Mouse (Mus musculus) lung, postnatal 0 days (tissue): ENCODE measurements at regions not wholly inside any gene's neighbourhood (a gene's known extent, or its start where the extent isn't known, plus 50 kb on each side); places are given as distances from the start of the nearest gene placed in this dataset.

Source experiments
- ATAC-seq: fragments of 200-750 bp; cut with Nextera tagmentation; 2 replicates; pipeline ENCODE4 v1.8.0; 2017; ENCODE audit warnings: moderate library complexity
- DNase-seq: peaks from one replicate; pipeline ENCODE4 v3.0.0-alpha.2; 2016; ENCODE audit warnings: low spot score
- H3K27ac ChIP-seq: fragments of 300-500 bp; sonication (generic); 2 replicates; pipeline ENCODE4 v1.5.1; 2014; ENCODE audit warnings: antibody characterized with exemption, mild to moderate bottlenecking, low read length, mixed read lengths
- H3K27me3 ChIP-seq: fragments of 300-500 bp; sonication (generic); replicated peaks from 2 replicates; pipeline ENCODE4 v1.6.1; 2014; ENCODE audit warnings: low read length, mixed read lengths; ENCODE audit not compliant: insufficient read depth
- H3K36me3 ChIP-seq: fragments of 300-500 bp; sonication (generic); 2 replicates; pipeline ENCODE4 v1.6.1; 2014; ENCODE audit warnings: low read length, mixed read lengths; ENCODE audit not compliant: insufficient read depth
- H3K4me1 ChIP-seq: fragments of 300-500 bp; sonication (generic); 2 replicates; pipeline ENCODE4 v1.6.1; 2014; ENCODE audit warnings: antibody characterized with exemption, low read depth, low read length, mixed read lengths; ENCODE audit not compliant: insufficient read depth
- H3K4me2 ChIP-seq: fragments of 300-500 bp; sonication (generic); replicated peaks from 2 replicates; pipeline ENCODE4 v1.6.1; 2014; ENCODE audit warnings: low read depth, mild to moderate bottlenecking, low read length, moderate library complexity, mixed read lengths
- H3K4me3 ChIP-seq: fragments of 300-500 bp; sonication (generic); 2 replicates; pipeline ENCODE4 v1.5.1; 2014; ENCODE audit warnings: low read depth, low read length
- H3K9ac ChIP-seq: fragments of 300-500 bp; sonication (generic); replicated peaks from 2 replicates; pipeline ENCODE4 v1.6.1; 2014; ENCODE audit warnings: low read depth, mild to moderate bottlenecking
- H3K9me3 ChIP-seq: fragments of 300-500 bp; sonication (generic); 2 replicates; pipeline ENCODE4 v1.6.1; 2016; ENCODE audit warnings: low read length, mixed read lengths
- CTCF ChIP-seq: IDR thresholded peaks from 2 replicates; pipeline ENCODE4 v1.5.1; 2016; ENCODE audit warnings: antibody characterized with exemption, mild to moderate bottlenecking
- EP300 ChIP-seq: IDR thresholded peaks from 2 replicates; pipeline ENCODE4 v1.6.1; 2016; ENCODE audit warnings: antibody characterized with exemption, mild to moderate bottlenecking, control low read depth
- WGBS: fragments of 180-500 bp; shearing (Covaris S2); extraction: QIAGEN DNeasy Blood & Tissue Kit; methylation state at CpG from one replicate; pipeline ENCODE4 v1.1.7; 2014; 5-methylcytosine and 5-hydroxymethylcytosine counted together

DNA sequence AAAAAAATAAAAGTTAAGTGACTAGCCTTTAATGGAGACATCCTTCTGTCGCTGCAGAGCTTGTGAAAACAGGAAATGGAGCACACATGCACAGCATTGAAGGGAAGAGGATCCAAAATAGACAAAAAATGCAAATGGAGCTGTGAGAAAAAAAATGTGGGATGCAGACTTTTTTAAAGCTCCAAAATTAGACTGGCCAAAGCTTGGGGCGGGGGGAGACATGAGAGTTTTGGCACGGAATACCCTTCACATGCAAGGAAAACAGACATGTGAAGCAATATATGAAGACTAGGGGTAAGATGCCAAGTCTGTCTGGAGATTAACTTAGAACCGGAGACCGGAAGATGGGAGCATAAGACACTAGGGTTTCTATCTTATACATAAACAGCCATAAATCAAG is 156.6 kb upstream of the Dapk1 start:
- H3K27ac ChIP-seq = no peak overlapping the region
- no peak overlapping the region for H3K9ac ChIP-seq
- no peaks in the 10 kb centered on the region for H3K4me1 ChIP-seq
- H3K4me2 ChIP-seq = no peak overlapping the region
- no peak overlapping the region for H3K4me3 ChIP-seq
- TF ChIP-seq CTCF = no peak
- no peak for TF ChIP-seq EP300
- 48% methylated on average over 5 of the region's 5 CpGs for WGBS
- H3K9me3 ChIP-seq = no peaks in the 10 kb centered on the region
- DNase-seq (peak; percentile 58), ATAC-seq (no peak)
- no peaks in the 10 kb centered on the region for H3K36me3 ChIP-seq
- H3K27me3 ChIP-seq = no peaks in the 10 kb centered on the region

DNA sequence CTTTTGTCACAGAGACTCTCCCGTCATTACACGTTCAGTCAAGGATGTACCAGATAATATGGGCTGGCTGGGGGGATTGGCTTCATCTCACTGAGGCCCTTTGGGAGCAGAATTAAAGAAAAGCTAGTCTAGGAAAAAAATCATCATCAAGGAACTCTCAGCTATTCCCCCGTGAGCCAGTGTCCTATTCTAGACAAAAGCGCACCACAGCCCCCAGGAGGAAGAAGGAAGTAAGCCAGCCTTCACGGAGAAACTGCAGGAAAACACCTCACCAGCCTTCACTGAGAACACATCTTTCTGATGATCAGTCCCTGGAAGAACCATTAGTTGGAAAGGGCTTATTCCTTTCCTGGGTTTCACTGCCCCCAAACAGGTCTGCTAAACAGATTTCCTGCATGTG is 154.8 kb upstream of the Dapk1 start:
- no peak overlapping the region for H3K9ac ChIP-seq
- H3K9me3 ChIP-seq = no peaks in the 10 kb centered on the region
- H3K27me3 ChIP-seq = no peaks in the 10 kb centered on the region
- no peaks in the 10 kb centered on the region for H3K36me3 ChIP-seq
- no peak overlapping the region for H3K4me3 ChIP-seq
- 52% methylated on average over 5 of the region's 5 CpGs for WGBS
- ATAC-seq (no peak), DNase-seq (peak; percentile 20)
- no peak overlapping the region for H3K27ac ChIP-seq
- TF ChIP-seq EP300 (no peak), CTCF (peak; percentile 49)
- H3K4me1 ChIP-seq = no peaks in the 10 kb centered on the region
- no peak overlapping the region for H3K4me2 ChIP-seq

DNA sequence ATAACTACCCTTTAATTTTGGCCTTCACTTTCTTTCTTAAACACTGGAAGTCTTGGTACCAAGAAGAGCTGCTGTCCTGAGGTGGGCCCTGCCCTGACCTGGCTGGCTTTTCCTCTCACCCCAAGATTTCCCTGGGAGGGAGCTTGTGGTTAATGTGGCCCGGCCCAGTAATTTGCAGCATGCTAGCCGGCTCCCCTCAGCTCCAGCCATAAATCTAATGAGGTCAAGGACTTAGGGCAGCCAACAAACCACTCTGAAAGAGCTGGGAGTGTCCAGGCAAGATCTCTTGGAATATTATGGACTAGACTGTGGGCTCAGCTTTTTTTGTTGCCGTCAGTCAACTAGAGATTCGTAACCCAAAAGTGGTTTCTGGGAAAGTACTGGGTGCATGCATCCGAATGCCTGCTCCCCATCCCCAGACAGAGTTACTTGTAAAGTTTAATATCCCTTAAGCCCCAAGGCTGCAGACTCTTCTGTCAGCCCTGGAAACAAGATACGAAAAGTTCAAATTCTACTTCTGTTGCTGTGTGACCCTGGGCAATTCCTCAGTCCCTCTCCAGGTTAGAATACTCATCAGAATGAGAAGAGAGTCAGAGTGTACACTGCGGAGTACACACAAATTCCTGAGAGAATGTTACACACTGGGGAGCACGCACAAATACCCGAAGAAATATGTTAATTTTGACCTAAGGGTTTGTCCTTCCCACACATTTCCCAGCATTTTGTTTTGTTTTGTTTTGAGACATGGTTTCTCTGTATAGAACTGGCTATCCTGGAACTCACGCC is 150.8 kb upstream of the Dapk1 start:
- no peak overlapping the region for H3K9ac ChIP-seq
- H3K27me3 ChIP-seq = no peaks in the 10 kb centered on the region
- no peaks in the 10 kb centered on the region for H3K36me3 ChIP-seq
- H3K4me2 ChIP-seq = no peak overlapping the region
- TF ChIP-seq CTCF (no peak), EP300 (no peak)
- ATAC-seq (no peak), DNase-seq (no peak)
- no peak overlapping the region for H3K27ac ChIP-seq
- 68% methylated on average over 10 of the region's 10 CpGs for WGBS
- H3K4me1 ChIP-seq = peaks cover 4% of the 10 kb centered on the region; the same call in 1 of the 2 replicates
- no peaks in the 10 kb centered on the region for H3K9me3 ChIP-seq
- H3K4me3 ChIP-seq = no peak overlapping the region

DNA sequence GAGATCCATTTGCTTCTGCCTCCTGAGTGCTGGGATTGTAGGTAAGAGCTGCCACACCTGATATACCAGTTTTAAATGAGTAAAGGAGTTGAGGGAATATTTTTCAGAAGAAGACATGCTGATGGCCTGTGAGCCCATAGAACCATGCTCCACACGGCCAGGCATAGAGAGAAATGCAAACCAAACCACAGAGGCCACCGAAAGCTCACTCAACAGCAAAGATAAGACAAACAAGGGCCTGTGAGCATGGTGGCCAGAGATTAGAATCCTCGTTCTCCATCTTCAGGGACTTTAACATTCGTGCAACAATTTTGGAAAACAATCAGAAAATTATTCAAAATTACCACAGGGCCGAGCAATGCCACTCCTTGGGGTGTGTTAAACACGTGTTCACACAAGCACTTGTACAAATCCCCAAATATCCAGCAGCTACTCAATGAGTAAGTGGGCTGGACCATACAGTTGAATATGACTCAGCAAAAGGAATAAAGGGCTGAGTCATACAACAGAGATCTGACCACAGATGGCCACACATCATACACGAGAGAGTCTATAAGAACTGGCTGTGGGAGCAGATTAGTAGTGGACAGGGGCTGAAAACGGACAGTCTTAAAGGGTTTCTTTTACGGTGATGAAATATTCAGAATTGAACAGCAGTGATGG is 147.8 kb upstream of the Dapk1 start:
- no peak overlapping the region for H3K4me3 ChIP-seq
- TF ChIP-seq CTCF (no peak), EP300 (0 out of 2 replicates have a peak, but pooled peaks have one; percentile 11)
- no peak overlapping the region for H3K9ac ChIP-seq
- no peaks in the 10 kb centered on the region for H3K9me3 ChIP-seq
- DNase-seq = peak; percentile 28
- H3K27me3 ChIP-seq = no peaks in the 10 kb centered on the region
- H3K4me1 ChIP-seq = peaks cover 4% of the 10 kb centered on the region; the same call in 1 of the 2 replicates
- WGBS = 74% methylated on average over 9 of the region's 9 CpGs
- no peaks in the 10 kb centered on the region for H3K36me3 ChIP-seq
- no peak overlapping the region for H3K4me2 ChIP-seq
- no peak; the same call in 1 of the 2 replicates for ATAC-seq
- no peak overlapping the region for H3K27ac ChIP-seq

DNA sequence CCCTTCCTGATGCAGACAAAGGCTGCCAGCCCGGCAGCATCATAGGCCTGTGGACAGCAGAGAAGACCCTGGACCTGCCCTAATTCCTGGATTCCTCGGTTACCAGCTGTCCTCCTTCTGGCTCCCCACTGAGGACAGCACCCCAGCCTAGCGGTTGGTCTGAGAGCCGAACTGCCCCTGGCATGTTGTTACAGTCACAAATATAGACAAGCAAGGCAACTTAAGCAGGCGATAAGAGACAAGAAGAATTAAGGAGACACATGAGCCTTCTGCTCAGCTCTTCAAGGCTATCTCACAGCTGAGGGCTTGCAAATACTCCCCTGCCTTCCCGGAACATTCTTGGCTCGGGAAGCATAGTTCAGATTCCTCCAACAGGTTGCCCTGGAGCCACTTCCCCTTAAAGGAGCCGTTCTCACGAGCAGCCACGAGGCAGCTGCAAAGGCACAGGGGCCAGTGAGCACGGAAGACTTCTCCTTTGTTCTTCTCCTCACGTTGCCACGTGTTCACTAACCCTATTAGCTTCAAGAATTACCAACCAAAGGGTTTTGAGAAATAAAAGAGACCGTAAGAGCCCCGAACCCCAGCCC is 146.6 kb upstream of the Dapk1 start:
- ATAC-seq = peak; percentile 82
- H3K4me2 ChIP-seq = no peak overlapping the region
- H3K9me3 ChIP-seq = no peaks in the 10 kb centered on the region
- DNase-seq = peak; percentile 72
- TF ChIP-seq CTCF (no peak), EP300 (peak; percentile 84)
- H3K9ac ChIP-seq = no peak overlapping the region
- no peak overlapping the region for H3K4me3 ChIP-seq
- H3K4me1 ChIP-seq = peaks cover 4% of the 10 kb centered on the region; the same call in 1 of the 2 replicates
- WGBS = 23% methylated on average over 15 of the region's 15 CpGs
- H3K27ac ChIP-seq = no peak overlapping the region
- H3K27me3 ChIP-seq = no peaks in the 10 kb centered on the region
- no peaks in the 10 kb centered on the region for H3K36me3 ChIP-seq

DNA sequence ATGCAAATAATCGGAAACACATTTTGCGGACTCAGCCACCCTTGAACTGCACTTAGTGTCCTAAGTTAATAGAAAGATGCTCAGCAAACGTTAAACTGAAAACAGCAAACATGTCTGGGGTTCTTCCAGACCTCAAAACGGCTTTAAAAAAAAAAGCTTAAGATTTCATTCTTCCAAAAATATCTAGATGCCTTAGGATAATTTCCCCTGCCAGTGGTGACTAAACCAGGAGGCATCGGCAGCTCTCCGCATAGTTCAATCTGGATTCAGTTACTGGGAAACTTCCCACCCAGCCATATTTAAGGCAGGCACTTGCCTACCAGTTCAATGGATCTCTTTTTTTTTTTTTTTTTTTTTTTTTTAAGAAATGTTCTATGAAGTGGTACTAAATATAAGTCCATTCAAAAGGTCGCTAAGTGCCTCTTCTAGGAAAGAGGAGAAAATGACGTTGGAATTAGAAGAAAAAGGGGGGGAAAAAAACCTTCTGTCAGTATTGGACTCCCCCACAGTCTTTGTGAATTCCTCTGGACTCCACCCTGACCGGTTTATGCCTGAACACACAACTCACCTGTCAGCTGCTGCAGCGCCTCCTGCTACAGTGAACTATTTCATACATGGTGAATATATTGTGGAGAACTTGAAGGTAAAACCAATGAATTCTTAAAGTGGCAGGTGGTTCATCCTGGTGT is 145.7 kb upstream of the Dapk1 start:
- H3K4me3 ChIP-seq = no peak overlapping the region
- H3K27me3 ChIP-seq = no peaks in the 10 kb centered on the region
- no peak overlapping the region; the same call in 1 of the 2 replicates for H3K27ac ChIP-seq
- H3K4me1 ChIP-seq = peaks cover 4% of the 10 kb centered on the region; the same call in 1 of the 2 replicates
- H3K36me3 ChIP-seq = no peaks in the 10 kb centered on the region
- ATAC-seq (peak; percentile 64), DNase-seq (peak; percentile 71)
- 60% methylated on average over 10 of the region's 10 CpGs for WGBS
- TF ChIP-seq CTCF (peak; percentile 21; the same call in 1 of the 2 replicates), EP300 (peak; percentile 77)
- H3K9me3 ChIP-seq = no peaks in the 10 kb centered on the region
- no peak overlapping the region for H3K9ac ChIP-seq
- H3K4me2 ChIP-seq = no peak overlapping the region
